Mouse (Mus musculus) B cell, adult 2 months (primary cell): Measurements from ENCODE around the gene Gm28635.

ENCODE experiments used
- DNase-seq, 2 experiments: peaks; one replicate each; pipeline ENCODE4 v3.0.0; 2022

Gm28635 gene

GRCm38 (mm10) chr2:84636231-84636741, 41.6 kb downstream of the Gm28635 start:
- DNase-seq, result no peak

- DNase-seq, result no peak
Measured at GRCm38 (mm10) chr2:84635611-84636010, 42.2 kb downstream of the Gm28635 start.

- no peak for DNase-seq
Measured at GRCm38 (mm10) chr2:84634934-84635482, 42.8 kb downstream of the Gm28635 start.

- no peak for DNase-seq
Measured at GRCm38 (mm10) chr2:84634006-84634405, 43.8 kb downstream of the Gm28635 start.

- DNase-seq, result no peak
Measured at GRCm38 (mm10) chr2:84632999-84633398, 44.8 kb downstream of the Gm28635 start.

GRCm38 (mm10) chr2:84632001-84632400, 45.8 kb downstream of the Gm28635 start:
- no peak for DNase-seq

- no peak for DNase-seq
Measured at GRCm38 (mm10) chr2:84627036-84627435, 50.8 kb downstream of the Gm28635 start.

GRCm38 (mm10) chr2:84626366-84626975, 51.4 kb downstream of the Gm28635 start:
- DNase-seq, result no peak

GRCm38 (mm10) chr2:84624201-84624600, 53.6 kb downstream of the Gm28635 start:
- no peak for DNase-seq

- no peak for DNase-seq
Measured at GRCm38 (mm10) chr2:84623428-84624119, 54.3 kb downstream of the Gm28635 start.

GRCm38 (mm10) chr2:84622668-84623067, 55.2 kb downstream of the Gm28635 start:
- no peak for DNase-seq

GRCm38 (mm10) chr2:84619646-84620340, 58.0 kb downstream of the Gm28635 start:
- DNase-seq, result no peak

GRCm38 (mm10) chr2:84618914-84619313, 58.9 kb downstream of the Gm28635 start:
- peak; percentile 22 to 23 for DNase-seq

GRCm38 (mm10) chr2:84617637-84618515, 60.0 kb downstream of the Gm28635 start:
- peak; percentile 64 to 73 for DNase-seq

GRCm38 (mm10) chr2:84612764-84613163, 65.1 kb downstream of the Gm28635 start:
- DNase-seq, result no peak

- no peak for DNase-seq
Measured at GRCm38 (mm10) chr2:84607842-84608241, 70.0 kb downstream of the Gm28635 start.

- DNase-seq, result no peak
Measured at GRCm38 (mm10) chr2:84600977-84601376, 76.9 kb downstream of the Gm28635 start.

GRCm38 (mm10) chr2:84599270-84599888, 78.5 kb downstream of the Gm28635 start:
- DNase-seq, result no peak

- no peak for DNase-seq
Measured at GRCm38 (mm10) chr2:84597123-84597522, 80.7 kb downstream of the Gm28635 start.

GRCm38 (mm10) chr2:84592801-84593200, 85.0 kb downstream of the Gm28635 start:
- DNase-seq, result no peak

GRCm38 (mm10) chr2:84585700-84586099, 92.1 kb downstream of the Gm28635 start:
- no peak for DNase-seq

GRCm38 (mm10) chr2:84582286-84582685, 95.6 kb downstream of the Gm28635 start:
- no peak for DNase-seq
